10 mouse cellular contexts compared by ENCODE assay signal in the genomic region with DNA sequence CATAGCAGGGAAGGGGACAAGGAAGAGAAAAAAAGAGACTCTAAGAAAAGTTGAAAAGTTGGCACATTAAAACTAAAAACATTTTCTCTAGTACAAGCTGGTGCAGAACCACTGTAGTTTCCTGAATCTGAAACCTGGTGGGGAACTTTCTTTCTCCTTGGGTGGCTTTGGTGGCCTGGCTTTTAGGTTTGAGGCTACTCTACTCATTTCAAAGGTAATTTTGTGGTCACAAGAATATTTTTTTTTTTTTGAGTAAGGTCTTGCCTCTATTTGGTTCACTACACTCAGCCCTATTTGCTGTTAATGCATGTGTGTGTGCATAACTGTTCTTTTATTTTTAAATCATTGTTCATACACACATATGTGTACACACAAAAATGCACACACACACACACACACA. TPM values are rescaled to one million over a fixed set of nuclear protein-coding genes. Genes with fewer than 3 reads are reported as not detected.
DNase-seq lines count a peak whose midpoint lies in the region; ATAC-seq and TF ChIP-seq lines count a peak whose summit lies in the region.
"Had no signal": no experiment of that assay in that cellular context is flagged by ENCODE, and none has a peak within 500 bp of the region (broad histone marks: within the 10 kb centered on the region; RNA-seq: fewer than 3 reads in every experiment).

No protein-coding gene starts in this region.

- peak overlapping the region; percentile 77 for H3K4me2 ChIP-seq in heart, embryonic 11.5 days
- peak overlapping the region; percentile 90 for H3K4me2 ChIP-seq in neural tube, embryonic 11.5 days (ENCODE audit: low read depth)
- H3K4me2 ChIP-seq in midbrain, embryonic 12.5 days (replicated peaks) = peak overlapping the region; percentile 94

- intact Hi-C loops in heart, adult 2 months (cut with DNase I) = loop anchor here (5.0 kb wide), 1 partner anchor 36 kb away; no protein-coding TSS in a partner anchor

- H3K27ac ChIP-seq in heart, embryonic 11.5 days (ENCODE audit: low read depth, low read length) = no peak overlapping the region
- H3K27ac ChIP-seq in heart, adult 2 months = no peak overlapping the region
- H3K27ac ChIP-seq in neural tube, embryonic 11.5 days (ENCODE audit: low read depth, low read length) = no peak overlapping the region
- no peak overlapping the region for H3K27ac ChIP-seq in midbrain, embryonic 12.5 days (replicated peaks)
- H3K27ac ChIP-seq: macrophage had no signal

- DNase-seq in heart, adult 2 months = no peak
- DNase-seq in neural tube, embryonic 11.5 days (ENCODE audit: low spot score) = no peak
- DNase-seq in neural tube, embryonic 10.5 days (ENCODE audit: extremely low spot score, low spot score) = no peak
- no peak for DNase-seq in gastrocnemius, adult 18-20 months (ENCODE audit: low spot score)
- DNase-seq in cerebellum, postnatal 25 days = no peak
- DNase-seq in thymus, postnatal 10 days (ENCODE audit: low spot score in 2 of 2) = no peak
- DNase-seq: cerebellum, adult 9-10 months had no signal

- no peaks in the 10 kb centered on the region for H3K79me2 ChIP-seq in heart, adult 2 months (replicated peaks; ENCODE audit: control insufficient read depth, insufficient read depth, low read length)

- H3K4me1 ChIP-seq in heart, embryonic 11.5 days (ENCODE audit: control insufficient read depth, insufficient read depth, low read length) = peaks cover 9% of the 10 kb centered on the region; the same call in 1 of the 2 replicates
- no peaks in the 10 kb centered on the region for H3K4me1 ChIP-seq in heart, adult 2 months (ENCODE audit: control insufficient read depth, insufficient read depth, low read length)
- no peaks in the 10 kb centered on the region for H3K4me1 ChIP-seq in neural tube, embryonic 11.5 days (ENCODE audit: control insufficient read depth, insufficient read depth, low read length)
- H3K4me1 ChIP-seq in midbrain, embryonic 12.5 days = 0 out of 2 replicates have a peak, but pooled peaks cover 9% of the 10 kb centered on the region

- TF ChIP-seq POLR2A in heart, adult 2 months (IDR thresholded peaks at IDR 0.05; ENCODE audit: insufficient read depth, low read depth, low read length) = no peak

- no peaks in the 10 kb centered on the region for H3K27me3 ChIP-seq in heart, embryonic 11.5 days (ENCODE audit: control insufficient read depth, insufficient read depth, low read length)
- no peaks in the 10 kb centered on the region for H3K27me3 ChIP-seq in heart, adult 2 months (ENCODE audit: control insufficient read depth, insufficient read depth, low read length)
- H3K27me3 ChIP-seq in neural tube, embryonic 11.5 days (ENCODE audit: control insufficient read depth, insufficient read depth, low read length) = 0 out of 2 replicates have a peak, but pooled peaks cover 5% of the 10 kb centered on the region
- no peaks in the 10 kb centered on the region for H3K27me3 ChIP-seq in midbrain, embryonic 12.5 days

- H3K9me3 ChIP-seq in heart, embryonic 11.5 days (replicated peaks; ENCODE audit: control insufficient read depth, low read length) = no peaks in the 10 kb centered on the region
- no peaks in the 10 kb centered on the region for H3K9me3 ChIP-seq in neural tube, embryonic 11.5 days (ENCODE audit: control insufficient read depth, low read length)
- H3K9me3 ChIP-seq in midbrain, embryonic 12.5 days = no peaks in the 10 kb centered on the region

- peak; percentile 15; the same call in 1 of the 2 replicates for ATAC-seq in heart, embryonic 11.5 days (replicated peaks; ENCODE audit: insufficient number of reproducible peaks, low FRiP score, low TSS enrichment)
- ATAC-seq in neural tube, embryonic 11.5 days (ENCODE audit: insufficient read depth, low FRiP score, low TSS enrichment) = no peak
- ATAC-seq in midbrain, embryonic 12.5 days (ENCODE audit: low FRiP score, low read depth) = no peak

- TF ChIP-seq CTCF in heart, adult 2 months (IDR thresholded peaks at IDR 0.05) = no peak

- no peak for TF ChIP-seq EP300 in heart, adult 2 months (IDR thresholded peaks at IDR 0.05; ENCODE audit: insufficient read depth, low read depth, low read length)

- H3K9ac ChIP-seq in heart, embryonic 11.5 days (ENCODE audit: low read depth, low read length) = peak overlapping the region; percentile 86
- H3K9ac ChIP-seq in heart, adult 2 months (ENCODE audit: low read depth, low read length) = no peak overlapping the region
- H3K9ac ChIP-seq in neural tube, embryonic 11.5 days (ENCODE audit: low read length) = no peak overlapping the region
- no peak overlapping the region for H3K9ac ChIP-seq in midbrain, embryonic 12.5 days (replicated peaks)

- H3K4me3 ChIP-seq in heart, embryonic 11.5 days (ENCODE audit: low read depth, low read length) = peak overlapping the region; percentile 73; the same call in 1 of the 2 replicates
- no peak overlapping the region for H3K4me3 ChIP-seq in heart, adult 2 months
- no peak overlapping the region for H3K4me3 ChIP-seq in neural tube, embryonic 11.5 days (ENCODE audit: low read depth, low read length)
- H3K4me3 ChIP-seq in midbrain, embryonic 12.5 days = no peak overlapping the region

- H3K36me3 ChIP-seq in heart, embryonic 11.5 days (ENCODE audit: control insufficient read depth, insufficient read depth, low read length) = no peaks in the 10 kb centered on the region
- no peaks in the 10 kb centered on the region for H3K36me3 ChIP-seq in heart, adult 2 months (ENCODE audit: control insufficient read depth, insufficient read depth, low read length)
- H3K36me3 ChIP-seq in neural tube, embryonic 11.5 days (ENCODE audit: control insufficient read depth, insufficient read depth, low read length) = no peaks in the 10 kb centered on the region
- no peaks in the 10 kb centered on the region for H3K36me3 ChIP-seq in midbrain, embryonic 12.5 days

RNA-seq across cellular contexts. Expression of a gene that starts 0.4 kb away (rescaled TPM):
- 45.4 and 57.7 TPM in 2 replicates for polyA plus RNA-seq in heart, embryonic 11.5 days (2014; fragmentation: Nextera tagmentation; extraction: Ambion mirVana)
- total RNA-seq in heart, adult 2 months (2021) = 10 to 100 TPM; 17.7 to 20.6 TPM
- 12.0 and 22.7 TPM in 2 replicates for polyA plus RNA-seq in heart, adult 2 months (2012; rRNA removed)
- 3.0 and 3.1 TPM in 2 replicates for polyA plus RNA-seq in neural tube, embryonic 11.5 days (2014; fragmentation: Nextera tagmentation; extraction: Ambion mirVana)
- polyA plus RNA-seq in midbrain, embryonic 12.5 days (2016; fragmentation: Nextera tagmentation; extraction: Ambion mirVana) = 4.4 and 5.9 TPM in 2 replicates
- 1 to 10 TPM; 5.1 to 5.5 TPM for total RNA-seq in gastrocnemius, adult 18-20 months (2021)
